Mouse (Mus musculus): ENCODE measurements at regions not wholly inside any gene's neighbourhood (a gene's known extent, or its start where the extent isn't known, plus 50 kb on each side); places are given as distances from the start of the nearest gene placed in this dataset.
A peak's percentile ranks its signal among the peaks of the same experiment; 100 is the strongest.

DNA sequence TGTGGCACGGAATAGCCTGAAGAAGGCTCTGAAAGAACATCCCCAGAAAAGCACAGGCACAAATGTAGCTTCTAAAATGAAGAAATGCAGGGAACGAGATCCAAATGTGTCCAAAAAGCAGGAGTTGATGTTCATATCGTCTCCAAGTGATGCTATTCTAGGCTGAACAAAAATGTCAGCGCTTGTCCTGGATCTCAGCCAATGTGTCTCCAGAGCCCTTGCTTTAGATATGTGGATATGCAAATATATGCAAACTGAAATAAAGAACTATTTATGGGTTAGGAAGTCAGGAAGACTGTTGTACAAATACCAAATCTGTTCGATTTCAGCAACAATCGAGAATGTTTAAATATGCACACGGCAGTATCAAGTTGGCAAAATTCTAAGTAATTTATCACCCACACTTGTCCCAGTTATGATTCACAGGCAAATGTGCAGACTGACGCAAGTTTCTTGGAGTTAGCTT is 320.4 kb downstream of the Synb start:
- no peaks in the 10 kb centered on the region for H3K9me3 ChIP-seq (ENCODE audit: control insufficient read depth, low read length)
- DNase-seq (ENCODE audit: low spot score): no peak
- no peak for TF ChIP-seq POLR2A (IDR thresholded peaks at IDR 0.05; ENCODE audit: borderline replicate concordance, extremely low read depth, insufficient read depth, insufficient read length)
- peaks cover 2% of the 10 kb centered on the region; the same call in 1 of the 2 replicates for H3K4me1 ChIP-seq (ENCODE audit: control insufficient read depth, insufficient read depth, low read length)
- no peaks in the 10 kb centered on the region for H3K27me3 ChIP-seq (ENCODE audit: control insufficient read depth, insufficient read depth, low read length)
- no peak overlapping the region for H3K9ac ChIP-seq (ENCODE audit: low read depth, low read length, severe bottlenecking)
- H3K27ac ChIP-seq (replicated peaks; ENCODE audit: low read depth, low read length): no peak overlapping the region
- 79% methylated on average over 8 of the region's 8 CpGs for WGBS
- no peaks in the 10 kb centered on the region for H3K36me3 ChIP-seq (ENCODE audit: control insufficient read depth, insufficient read depth, low read length)
- H3K4me3 ChIP-seq (replicated peaks; ENCODE audit: low read length): no peak overlapping the region
- no peak for ATAC-seq (ENCODE audit: low FRiP score, low read depth)
- H3K4me2 ChIP-seq (replicated peaks; ENCODE audit: low read depth, low read length, severe bottlenecking): no peak overlapping the region

DNA sequence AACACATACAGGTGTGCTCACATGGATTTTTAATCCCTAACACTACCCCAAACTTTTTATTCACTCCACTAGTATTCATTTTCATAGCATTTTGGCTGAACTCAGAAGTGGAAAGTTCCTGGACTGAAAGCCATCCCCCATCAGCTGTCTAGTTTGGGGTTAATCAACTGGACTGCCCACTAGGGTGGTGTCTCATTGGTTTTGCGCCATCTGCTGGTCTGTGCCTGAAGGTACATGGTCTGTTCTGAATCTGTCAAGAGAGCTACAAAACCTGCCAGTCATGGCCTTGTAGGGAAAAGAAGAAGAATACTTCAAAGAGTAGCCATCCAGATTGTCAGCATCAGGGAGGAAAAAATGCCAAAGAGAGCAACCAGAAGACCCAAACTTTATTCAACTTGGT is 327.3 kb downstream of the Synb start:
- peak; percentile 28 for DNase-seq (ENCODE audit: low spot score)
- Histone ChIP-seq H3K36me3 (ENCODE audit: control insufficient read depth, insufficient read depth, low read length) (no peaks in the 10 kb centered on the region), H3K27me3 (ENCODE audit: control insufficient read depth, insufficient read depth, low read length) (no peaks in the 10 kb centered on the region), H3K27ac (replicated peaks; ENCODE audit: low read depth, low read length) (no peak overlapping the region), H3K9ac (ENCODE audit: low read depth, low read length, severe bottlenecking) (no peak overlapping the region), H3K4me2 (replicated peaks; ENCODE audit: low read depth, low read length, severe bottlenecking) (no peak overlapping the region), H3K9me3 (ENCODE audit: control insufficient read depth, low read length) (no peaks in the 10 kb centered on the region), H3K4me3 (replicated peaks; ENCODE audit: low read length) (no peak overlapping the region), H3K4me1 (ENCODE audit: control insufficient read depth, insufficient read depth, low read length) (no peaks in the 10 kb centered on the region)
- no peak for TF ChIP-seq POLR2A (IDR thresholded peaks at IDR 0.05; ENCODE audit: borderline replicate concordance, extremely low read depth, insufficient read depth, insufficient read length)
- no peak for ATAC-seq (ENCODE audit: low FRiP score, low read depth)
- WGBS: 0% methylated on average over 1 of the region's 1 CpGs

DNA sequence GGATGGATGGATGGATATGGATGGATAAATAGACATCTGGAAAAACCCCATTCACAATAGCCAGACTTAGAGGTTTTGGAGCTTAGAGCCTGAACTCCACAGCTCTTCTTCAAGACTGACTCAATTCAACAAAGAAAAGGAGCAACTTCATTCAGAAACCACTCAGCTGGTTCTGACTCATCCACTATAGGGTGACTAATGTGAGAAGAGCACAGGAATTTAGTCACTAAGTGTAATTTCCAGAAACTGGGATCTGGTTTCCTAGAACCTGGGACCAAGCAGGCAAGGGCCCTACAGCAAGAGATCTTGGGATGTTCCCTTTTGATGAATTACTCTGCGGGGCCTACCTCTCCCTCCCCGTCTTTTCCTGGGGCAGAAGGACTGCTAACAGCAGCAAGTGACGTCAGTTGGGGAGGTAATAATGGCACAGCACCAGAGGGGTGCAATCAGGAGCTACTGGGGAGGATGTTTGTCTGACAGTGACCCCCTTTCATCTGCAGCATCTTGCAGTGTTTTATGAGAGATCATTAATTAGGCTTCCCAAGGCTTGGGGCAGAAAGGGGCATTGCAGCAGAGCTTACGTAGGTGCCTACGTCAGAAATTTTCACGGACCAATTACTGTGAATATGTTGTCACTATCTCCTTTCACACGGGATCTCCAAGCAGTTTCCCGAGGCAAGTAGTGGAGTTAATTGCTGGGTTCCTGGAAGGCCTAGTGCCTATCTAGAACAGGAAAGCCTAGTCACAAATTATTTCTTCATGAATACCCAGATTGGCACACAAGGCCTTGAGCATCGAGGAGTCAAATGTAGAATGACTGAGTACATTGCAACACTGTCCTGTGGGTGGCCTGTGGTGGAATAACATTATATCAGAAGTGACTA is 339.3 kb downstream of the Synb start:
- no peak overlapping the region for H3K27ac ChIP-seq (replicated peaks; ENCODE audit: low read depth, low read length)
- ATAC-seq (ENCODE audit: low FRiP score, low read depth): no peak
- H3K9me3 ChIP-seq (ENCODE audit: control insufficient read depth, low read length): no peaks in the 10 kb centered on the region
- H3K4me3 ChIP-seq (replicated peaks; ENCODE audit: low read length): no peak overlapping the region
- H3K4me1 ChIP-seq (ENCODE audit: control insufficient read depth, insufficient read depth, low read length): no peaks in the 10 kb centered on the region
- WGBS: 65% methylated on average over 9 of the region's 9 CpGs
- no peak overlapping the region for H3K9ac ChIP-seq (ENCODE audit: low read depth, low read length, severe bottlenecking)
- DNase-seq (ENCODE audit: low spot score): no peak
- TF ChIP-seq POLR2A (IDR thresholded peaks at IDR 0.05; ENCODE audit: borderline replicate concordance, extremely low read depth, insufficient read depth, insufficient read length): no peak
- H3K27me3 ChIP-seq (ENCODE audit: control insufficient read depth, insufficient read depth, low read length): no peaks in the 10 kb centered on the region
- no peak overlapping the region for H3K4me2 ChIP-seq (replicated peaks; ENCODE audit: low read depth, low read length, severe bottlenecking)
- no peaks in the 10 kb centered on the region for H3K36me3 ChIP-seq (ENCODE audit: control insufficient read depth, insufficient read depth, low read length)

DNA sequence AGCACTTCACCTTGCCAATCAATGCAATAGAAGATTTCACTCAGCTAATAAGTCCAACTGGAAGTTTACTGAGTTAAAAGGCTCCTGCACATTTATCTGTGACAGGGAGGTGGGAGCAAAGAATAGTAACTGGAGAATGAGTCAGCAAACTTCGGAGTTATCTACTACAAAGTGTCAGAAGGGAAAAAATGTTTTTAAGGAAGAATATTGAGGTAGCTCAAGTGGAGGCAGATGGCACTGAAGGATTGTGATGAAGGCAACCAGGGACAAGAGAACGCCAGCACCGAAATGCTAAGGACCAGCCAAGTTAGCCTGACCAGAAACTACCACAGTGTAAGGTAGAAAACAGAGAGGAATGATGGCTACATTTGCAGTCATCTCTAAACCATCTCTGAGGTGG is 348.2 kb downstream of the Synb start:
- TF ChIP-seq POLR2A (IDR thresholded peaks at IDR 0.05; ENCODE audit: borderline replicate concordance, extremely low read depth, insufficient read depth, insufficient read length): no peak
- H3K9ac ChIP-seq (ENCODE audit: low read depth, low read length, severe bottlenecking): no peak overlapping the region
- ATAC-seq (ENCODE audit: low FRiP score, low read depth) (no peak), DNase-seq (ENCODE audit: low spot score) (no peak)
- no peak overlapping the region for H3K27ac ChIP-seq (replicated peaks; ENCODE audit: low read depth, low read length)
- no peaks in the 10 kb centered on the region for H3K36me3 ChIP-seq (ENCODE audit: control insufficient read depth, insufficient read depth, low read length)
- WGBS: 66% methylated on average over 3 of the region's 3 CpGs
- no peak overlapping the region for H3K4me3 ChIP-seq (replicated peaks; ENCODE audit: low read length)
- H3K27me3 ChIP-seq (ENCODE audit: control insufficient read depth, insufficient read depth, low read length): no peaks in the 10 kb centered on the region
- H3K4me2 ChIP-seq (replicated peaks; ENCODE audit: low read depth, low read length, severe bottlenecking): no peak overlapping the region
- peaks cover 16% of the 10 kb centered on the region for H3K4me1 ChIP-seq (ENCODE audit: control insufficient read depth, insufficient read depth, low read length)
- H3K9me3 ChIP-seq (ENCODE audit: control insufficient read depth, low read length): no peaks in the 10 kb centered on the region

DNA sequence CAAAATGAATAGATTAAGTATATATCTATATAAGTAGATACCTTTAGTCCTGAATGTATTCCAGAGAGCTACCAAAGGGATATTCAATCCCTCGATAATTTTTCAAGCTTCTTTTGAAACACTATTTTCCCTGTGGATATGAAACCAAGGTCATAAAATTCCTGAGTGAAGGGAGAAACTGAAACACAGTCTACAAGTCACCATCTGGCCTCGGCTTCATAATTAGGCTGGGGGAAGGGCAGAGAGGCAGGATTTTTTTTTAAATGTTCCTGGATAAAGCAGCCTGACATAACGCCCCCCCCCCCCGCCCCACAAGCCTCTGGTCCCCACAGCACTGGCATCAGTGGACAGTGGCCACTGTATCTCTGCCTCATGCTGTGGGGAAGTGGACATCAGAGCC is 348.7 kb downstream of the Synb start:
- no peaks in the 10 kb centered on the region for H3K9me3 ChIP-seq (ENCODE audit: control insufficient read depth, low read length)
- H3K27ac ChIP-seq (replicated peaks; ENCODE audit: low read depth, low read length): no peak overlapping the region
- no peaks in the 10 kb centered on the region for H3K27me3 ChIP-seq (ENCODE audit: control insufficient read depth, insufficient read depth, low read length)
- H3K9ac ChIP-seq (ENCODE audit: low read depth, low read length, severe bottlenecking): no peak overlapping the region
- H3K4me3 ChIP-seq (replicated peaks; ENCODE audit: low read length): no peak overlapping the region
- no peak for ATAC-seq (ENCODE audit: low FRiP score, low read depth)
- H3K4me2 ChIP-seq (replicated peaks; ENCODE audit: low read depth, low read length, severe bottlenecking): no peak overlapping the region
- H3K4me1 ChIP-seq (ENCODE audit: control insufficient read depth, insufficient read depth, low read length): peaks cover 16% of the 10 kb centered on the region
- H3K36me3 ChIP-seq (ENCODE audit: control insufficient read depth, insufficient read depth, low read length): no peaks in the 10 kb centered on the region
- 7% methylated on average over 4 of the region's 4 CpGs for WGBS
- TF ChIP-seq POLR2A (IDR thresholded peaks at IDR 0.05; ENCODE audit: borderline replicate concordance, extremely low read depth, insufficient read depth, insufficient read length): no peak
- DNase-seq (ENCODE audit: low spot score): peak; percentile 20
